Mouse (Mus musculus): Measurements from ENCODE around the gene Hist1h3c. TPM values are rescaled to one million over a fixed set of nuclear protein-coding genes. Genes with fewer than 3 reads are reported as not detected.
"Not testable (repeated sequence)": the region's sequence is repeated elsewhere in the genome, so short reads cannot be mapped to it uniquely, and the experiment has no call there.

Hist1h3c gene
- total RNA-seq, 2 experiments from 2014 or later: 162 to 207 TPM

DNA sequence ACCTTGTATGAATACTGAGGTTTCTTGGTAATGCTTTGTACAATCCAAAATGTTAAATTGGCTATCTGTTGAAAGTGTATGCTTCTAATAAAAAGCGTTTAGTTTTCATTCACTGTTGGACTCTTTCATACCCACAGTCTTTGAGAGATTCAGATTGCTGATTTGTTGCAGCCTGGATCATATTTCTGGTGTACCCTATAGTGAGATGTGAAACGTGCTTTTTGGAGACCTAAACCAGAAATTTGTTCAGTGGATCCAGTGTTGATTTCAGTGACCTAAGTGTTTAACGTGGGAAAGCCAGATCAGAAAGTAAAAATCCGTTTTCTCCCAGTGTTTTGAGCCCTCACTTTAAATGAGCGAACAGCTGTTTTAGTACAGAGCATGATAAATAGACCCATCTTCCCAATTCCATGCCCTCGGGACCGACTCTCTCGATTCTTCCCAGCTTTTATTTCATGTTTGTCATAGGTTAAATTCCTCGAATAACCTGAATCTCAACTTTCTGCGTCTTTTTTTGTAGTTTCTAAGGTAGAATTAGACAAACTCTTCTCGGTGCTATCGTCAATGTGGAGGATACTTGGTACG is 5.1 kb downstream of the Hist1h3c start:
- no peak for DNase-seq (ENCODE audit: low spot score in 2 of 2)

- no peak for DNase-seq (ENCODE audit: low spot score in 2 of 2)
Observed at GRCm38 (mm10) chr13:23739922-23740252, 5.5 kb downstream of the Hist1h3c start.

DNA sequence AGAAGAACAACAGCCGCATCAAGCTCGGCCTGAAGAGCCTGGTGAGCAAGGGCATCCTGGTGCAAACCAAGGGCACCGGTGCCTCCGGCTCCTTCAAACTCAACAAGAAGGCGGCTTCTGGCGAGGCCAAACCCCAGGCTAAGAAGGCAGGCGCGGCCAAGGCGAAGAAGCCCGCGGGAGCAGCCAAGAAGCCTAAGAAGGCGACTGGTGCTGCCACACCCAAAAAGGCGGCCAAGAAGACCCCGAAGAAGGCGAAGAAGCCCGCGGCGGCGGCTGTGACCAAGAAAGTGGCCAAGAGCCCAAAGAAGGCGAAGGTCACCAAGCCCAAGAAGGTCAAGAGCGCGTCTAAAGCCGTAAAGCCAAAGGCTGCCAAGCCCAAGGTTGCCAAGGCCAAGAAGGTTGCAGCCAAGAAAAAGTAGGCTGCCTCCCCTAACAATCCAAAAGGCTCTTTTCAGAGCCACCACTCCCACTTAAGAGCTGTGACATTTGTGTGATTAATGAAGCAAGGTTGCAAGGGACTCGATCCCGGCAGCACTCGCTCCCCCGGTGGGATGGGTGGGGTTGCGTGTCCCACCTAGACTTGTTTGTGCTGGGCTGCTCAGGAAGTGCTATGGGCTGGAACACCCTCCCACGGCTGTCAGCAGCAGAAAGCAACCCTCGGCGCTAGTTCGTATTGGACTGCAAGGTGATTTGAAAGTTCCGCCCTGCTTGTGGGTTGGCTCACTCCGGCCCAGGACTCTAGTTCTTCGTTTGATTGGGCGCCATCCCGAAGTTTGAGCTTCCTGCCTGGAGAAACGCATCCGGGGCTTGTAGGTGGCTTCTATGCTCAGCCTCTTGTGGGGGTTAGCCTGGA is 6.1 kb downstream of the Hist1h3c start:
- peak; percentile 73 to 88 for DNase-seq (ENCODE audit: low spot score in 2 of 2)

DNA sequence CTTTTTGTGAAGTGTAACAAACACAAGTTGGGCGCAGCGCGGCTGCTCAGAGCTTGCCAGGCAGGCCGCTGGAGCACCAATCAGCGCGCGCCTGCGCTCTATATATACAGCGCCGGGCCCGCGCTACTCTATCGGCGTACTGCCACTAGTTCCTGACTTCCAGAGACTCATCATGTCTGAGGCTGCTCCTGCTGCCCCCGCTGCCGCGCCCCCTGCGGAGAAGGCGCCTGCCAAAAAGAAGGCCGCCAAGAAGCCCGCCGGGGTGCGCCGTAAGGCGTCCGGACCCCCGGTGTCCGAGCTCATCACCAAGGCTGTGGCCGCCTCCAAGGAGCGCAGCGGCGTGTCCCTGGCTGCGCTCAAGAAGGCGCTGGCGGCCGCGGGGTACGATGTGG is 6.7 kb downstream of the Hist1h3c start, which contains the start of gene Hist1h1c:
Hist1h1c (plus strand) TSS at position 132 of the 392 bp plus-strand sequence.
- peak; percentile 85 to 92 for DNase-seq (ENCODE audit: low spot score in 2 of 2)

- no peak for DNase-seq (ENCODE audit: low spot score in 2 of 2)
Observed at GRCm38 (mm10) chr13:23738041-23738440, 7.4 kb downstream of the Hist1h3c start.

GRCm38 (mm10) chr13:23737091-23737490 is 8.3 kb downstream of the Hist1h3c start:
- DNase-seq (ENCODE audit: low spot score in 2 of 2): no peak

DNA sequence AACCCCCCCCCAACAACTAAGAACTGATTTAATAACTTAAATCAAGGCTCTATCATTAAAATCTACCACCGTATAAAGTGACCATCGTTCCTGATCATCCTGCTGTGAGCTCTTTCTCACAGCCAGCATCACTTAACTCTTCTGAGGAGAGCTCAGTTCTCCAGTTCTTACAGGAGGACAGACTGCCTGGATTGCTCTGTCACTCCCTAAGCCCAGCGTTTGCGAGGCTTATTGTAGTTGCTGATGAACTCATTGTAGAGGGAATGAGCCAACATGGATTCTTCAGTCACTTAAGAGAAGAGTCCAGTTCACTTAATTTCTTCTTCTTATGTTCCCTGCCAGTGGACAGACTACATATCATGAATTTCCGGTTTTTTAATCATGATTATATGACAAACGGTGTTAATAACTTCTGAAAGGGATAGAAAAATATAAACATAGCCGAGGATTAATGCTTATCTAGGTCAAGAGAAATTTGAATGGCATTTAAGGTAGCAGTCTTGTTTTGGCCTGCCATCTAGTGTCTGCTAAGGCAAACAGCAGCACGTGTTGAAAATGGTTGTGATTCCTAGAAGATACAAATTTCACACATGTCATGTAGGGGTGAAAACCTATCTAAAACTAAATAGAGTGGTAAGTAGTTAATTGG is 13.1 kb downstream of the Hist1h3c start:
- no peak for DNase-seq (ENCODE audit: low spot score in 2 of 2)

DNA sequence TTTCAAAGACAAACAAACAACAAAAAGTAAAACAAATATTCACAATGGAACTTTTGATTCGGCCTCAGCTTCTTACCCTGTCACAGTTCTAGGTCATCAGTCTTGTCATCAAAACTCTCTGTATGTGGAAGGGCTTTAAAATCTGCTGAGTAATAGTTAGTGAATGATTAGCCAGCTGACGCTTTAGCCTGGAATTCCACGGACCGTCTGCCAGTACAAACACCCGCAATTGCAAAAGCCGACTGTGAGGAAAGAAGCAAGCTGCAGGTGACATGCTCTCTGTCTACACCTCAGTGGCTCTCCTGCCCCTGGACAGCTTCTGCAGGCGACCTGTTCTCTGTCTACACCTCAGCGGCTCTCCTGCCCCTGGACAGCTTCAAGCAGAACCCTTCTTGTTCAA is 14.9 kb downstream of the Hist1h3c start:
- DNase-seq (ENCODE audit: low spot score in 2 of 2): no peak

DNA sequence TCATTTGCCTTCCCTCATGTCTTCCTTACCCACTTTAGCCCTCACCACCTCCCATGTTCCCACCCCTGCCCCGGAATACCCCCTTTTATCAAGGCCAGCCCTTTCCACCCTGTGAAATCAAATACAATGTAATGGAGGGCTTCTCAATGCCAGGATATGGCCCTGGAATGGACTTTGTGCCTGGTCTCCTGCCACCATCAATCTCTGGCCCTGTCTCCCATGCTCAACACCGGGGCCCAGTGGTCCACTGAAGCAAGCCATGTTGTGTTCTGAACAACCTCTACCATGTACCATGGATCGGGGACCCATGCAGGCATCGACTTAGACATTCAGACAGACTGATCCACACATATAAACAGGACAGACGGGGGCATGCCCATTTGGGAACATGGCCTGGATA is 15.7 kb downstream of the Hist1h3c start:
- DNase-seq (ENCODE audit: low spot score in 2 of 2): no peak

- no peak for DNase-seq (ENCODE audit: low spot score in 2 of 2)
Observed at GRCm38 (mm10) chr13:23729192-23729525, 16.2 kb downstream of the Hist1h3c start.

GRCm38 (mm10) chr13:23728472-23729191 is 16.8 kb downstream of the Hist1h3c start:
- no peak for DNase-seq (ENCODE audit: low spot score in 2 of 2)

DNA sequence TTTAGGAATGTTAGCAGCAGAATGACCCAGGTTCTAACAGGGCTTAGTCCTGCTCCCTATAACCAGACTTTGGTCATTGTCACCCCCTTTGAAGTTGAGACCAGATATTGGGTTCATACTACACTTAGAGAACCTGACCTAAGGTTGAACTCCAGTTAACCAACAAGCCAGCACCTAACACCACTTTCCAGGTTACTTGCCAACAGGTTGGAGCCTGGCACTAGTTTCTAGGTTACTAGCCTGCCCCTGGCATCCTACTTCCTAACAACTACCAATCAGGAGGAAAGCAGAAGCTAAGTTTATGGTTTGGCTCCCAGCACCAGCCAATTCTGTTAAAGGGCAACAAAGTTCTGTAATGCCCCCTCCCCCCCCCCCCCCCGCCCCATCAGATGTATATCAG is 20.2 kb downstream of the Hist1h3c start:
- DNase-seq (ENCODE audit: low spot score in 2 of 2): no peak

DNA sequence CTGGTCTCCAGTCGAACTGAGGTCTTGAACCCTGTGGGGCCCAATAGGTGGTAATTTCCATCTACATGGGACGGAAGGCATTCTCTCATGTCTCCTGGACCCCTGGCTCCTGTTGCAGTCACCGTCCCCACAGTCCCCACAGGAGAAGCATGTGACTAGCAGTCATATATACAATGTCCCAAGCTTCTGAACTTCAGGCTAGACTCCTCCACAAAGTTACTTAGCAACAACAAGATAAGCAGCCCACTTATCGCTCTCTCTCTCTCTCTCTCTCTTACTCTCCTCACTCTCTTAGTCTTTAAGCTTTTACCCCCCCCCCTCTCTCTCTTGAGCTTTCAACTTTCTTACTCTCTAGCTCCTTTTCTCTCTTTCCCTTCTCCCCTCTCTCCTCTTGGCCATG is 21.2 kb downstream of the Hist1h3c start:
- DNase-seq (ENCODE audit: low spot score in 2 of 2): no peak

DNA sequence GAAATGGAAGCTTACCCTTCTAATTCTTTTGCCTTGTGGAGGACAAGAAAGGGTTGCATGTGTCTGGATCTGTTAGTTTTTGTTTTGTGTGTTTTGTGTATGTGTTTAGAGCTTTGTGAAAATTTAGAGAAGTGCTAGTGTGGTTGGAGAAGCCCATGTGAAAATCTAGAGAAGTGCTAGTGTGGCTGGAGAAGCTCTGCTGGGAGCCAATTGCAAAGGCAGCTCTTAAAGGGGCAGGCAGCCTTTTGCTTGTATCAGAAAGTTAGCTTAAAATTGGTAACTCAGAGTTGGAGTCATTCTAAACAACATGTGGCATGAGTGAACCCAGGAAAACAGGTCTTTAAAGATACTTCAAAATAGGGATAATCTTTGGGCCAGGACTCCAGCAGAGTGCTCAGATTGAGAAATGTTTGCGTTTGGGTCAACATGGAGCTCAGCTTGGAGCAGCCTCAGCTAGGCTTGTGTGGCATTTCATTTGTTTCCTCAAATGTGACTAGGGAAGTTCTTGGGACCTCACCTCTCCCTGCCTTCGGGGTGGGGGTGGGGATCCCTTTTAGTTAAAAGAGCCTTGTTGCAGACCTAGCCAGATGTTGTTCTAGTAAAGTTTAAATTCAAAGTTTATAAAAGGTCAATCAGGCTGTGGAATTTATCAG is 27.7 kb downstream of the Hist1h3c start:
- DNase-seq (ENCODE audit: low spot score in 2 of 2): not testable (repeated sequence)

- DNase-seq (ENCODE audit: low spot score in 2 of 2): no peak
Observed at GRCm38 (mm10) chr13:23717176-23717575, 28.2 kb downstream of the Hist1h3c start.

DNA sequence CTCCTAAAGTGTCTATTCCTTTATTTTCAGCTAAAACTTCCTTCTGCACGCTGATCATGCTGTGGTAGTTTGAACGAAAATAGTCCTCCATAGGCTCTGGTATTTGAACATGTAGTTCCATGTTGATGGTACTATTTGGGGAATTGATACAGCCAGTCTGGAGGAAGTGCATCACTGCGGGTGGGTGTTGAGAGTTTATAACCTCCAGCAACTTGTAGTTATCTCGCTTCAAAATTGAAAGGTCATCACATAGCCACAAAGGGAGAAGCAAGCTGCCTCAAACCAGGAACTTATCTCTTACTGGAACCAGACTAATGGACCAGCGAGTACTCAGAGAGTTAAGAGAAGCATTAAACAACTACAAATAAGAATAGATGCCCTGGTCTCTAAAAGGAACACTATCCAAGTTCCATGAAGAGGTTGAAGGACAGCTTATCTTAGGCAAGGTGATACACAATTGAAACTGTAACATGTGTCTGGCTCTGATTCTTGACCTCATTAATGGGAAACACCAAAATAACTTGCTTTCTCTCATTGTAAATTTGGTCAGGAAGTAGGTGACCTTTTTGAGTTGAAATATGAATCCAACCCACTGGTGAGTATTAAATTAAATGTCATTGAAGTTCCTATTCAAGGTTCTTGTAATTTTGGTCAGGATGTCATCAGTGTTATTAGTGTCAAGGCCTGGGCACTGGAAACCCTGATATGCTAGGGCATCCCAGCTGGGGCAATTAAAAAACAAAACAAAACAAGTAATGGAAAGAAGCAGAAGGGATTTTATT is 28.9 kb downstream of the Hist1h3c start:
- no peak for DNase-seq (ENCODE audit: low spot score in 2 of 2)

DNA sequence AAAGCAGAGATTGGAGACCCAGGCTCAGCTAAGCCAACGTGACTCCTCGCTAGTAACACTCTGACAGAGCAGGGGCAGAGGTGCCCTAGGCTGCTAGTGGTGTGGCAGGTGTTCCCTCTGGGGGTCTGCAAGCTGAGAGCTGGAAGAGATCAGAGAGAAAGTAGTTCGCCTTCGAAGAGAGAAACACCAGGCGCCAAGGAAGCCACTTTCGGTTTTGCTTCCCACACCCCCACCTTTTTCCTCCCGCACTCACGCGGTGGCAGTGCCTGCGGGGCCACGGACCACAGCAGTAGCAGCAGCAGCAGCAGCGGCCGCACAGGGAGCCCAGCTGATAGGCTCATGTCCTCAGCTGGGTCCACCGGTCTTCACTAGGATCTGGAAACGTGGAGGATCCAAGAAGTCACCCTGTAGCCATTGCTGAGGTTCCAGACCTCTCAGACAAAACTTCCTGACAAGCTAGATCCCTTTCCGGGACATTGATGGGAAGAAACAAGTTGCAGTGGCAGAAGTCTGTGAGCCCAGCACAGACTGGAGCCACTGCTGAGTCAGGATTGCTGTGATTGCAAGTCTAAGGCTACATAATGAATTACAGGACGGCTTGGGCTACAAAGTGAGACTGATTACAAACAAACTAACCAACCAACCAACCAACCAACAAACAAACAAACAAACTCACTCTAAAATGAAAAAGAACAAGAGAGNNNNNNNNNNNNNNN is 34.9 kb downstream of the Hist1h3c start, which contains the start of gene Hfe:
Hfe (minus strand) TSS at position 481 of the 716 bp plus-strand sequence.
- DNase-seq (ENCODE audit: low spot score in 2 of 2): peak in 1 of 2 experiments; percentile 34

DNA sequence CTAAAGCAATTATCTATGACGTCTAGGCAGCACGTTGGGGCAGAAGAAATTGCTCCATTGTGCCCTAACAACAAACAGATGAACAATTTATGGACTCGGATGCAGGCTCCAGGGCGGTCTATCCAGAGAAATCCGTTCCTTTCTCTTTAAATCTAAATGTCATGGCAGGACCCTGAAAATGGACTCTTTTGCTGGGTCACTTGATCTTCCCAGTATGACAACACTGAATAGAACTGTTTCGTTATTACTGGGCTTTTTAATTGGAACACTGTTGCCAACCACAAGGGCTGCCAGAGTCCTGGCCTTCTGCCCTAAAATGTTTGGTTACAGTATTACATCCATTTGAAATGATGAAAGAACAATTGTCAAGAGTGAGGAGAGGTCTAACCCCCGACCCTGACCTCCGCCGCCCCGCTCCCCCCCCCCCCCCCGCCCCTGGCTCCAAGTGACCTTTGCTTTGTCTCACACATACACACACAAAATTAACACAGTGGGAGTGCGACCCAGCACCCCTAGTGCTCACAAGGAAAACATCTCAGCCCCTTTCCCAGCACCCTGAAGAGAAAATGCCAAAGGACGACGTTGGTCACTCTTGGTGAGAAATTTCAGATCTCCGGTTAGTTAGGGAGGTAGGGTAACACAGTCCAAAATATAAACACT is 35.6 kb downstream of the Hist1h3c start:
- DNase-seq (ENCODE audit: low spot score in 2 of 2): no peak

- DNase-seq (ENCODE audit: low spot score in 2 of 2): no peak
Observed at GRCm38 (mm10) chr13:23708654-23709053, 36.7 kb downstream of the Hist1h3c start.
